Mouse (Mus musculus) MEL (cell line): ENCODE results near the gene Gm9964.

ENCODE experiments used
- EP300 ChIP-seq, 2 experiments: IDR thresholded peaks; 2 replicates each; pipeline ENCODE4 v1.6.1; 2011; ENCODE audit warnings: improper control_type of control experiment in 2 of 2, low read length in 2 of 2, low read depth in 1 of 2, mild to moderate bottlenecking in 1 of 2
- GATA1 ChIP-seq: IDR thresholded peaks from 2 replicates; pipeline ENCODE4 v1.6.1; 2011; ENCODE audit warnings: low read depth, low read length, improper control_type of control experiment
- MAX ChIP-seq: IDR thresholded peaks from 2 replicates; pipeline ENCODE4 v1.6.1; 2011; ENCODE audit warnings: low read length, improper control_type of control experiment
- RCOR1 ChIP-seq: IDR thresholded peaks from 2 replicates; pipeline ENCODE4 v1.6.1; 2012; ENCODE audit warnings: low read depth, mild to moderate bottlenecking, inconsistent platforms, low read length, improper control_type of control experiment
- TBP ChIP-seq: IDR thresholded peaks from 2 replicates; pipeline ENCODE4 v1.8.0; 2011; ENCODE audit warnings: low read depth, low read length, improper control_type of control experiment

GRCm38 (mm10) chr11:79319807-79320206, 23.1 kb upstream of the Gm9964 start:
- TF ChIP-seq GATA1 (no peak), MAX (no peak), RCOR1 (no peak), EP300 (IDR thresholded peaks at IDR 0.05; ENCODE audit: low read depth in 1 of 2, low read length in 2 of 2) (no peak), TBP (no peak)
